Mouse (Mus musculus) embryo, embryonic 11 days (tissue): ENCODE measurements around the gene 1810065E05Rik.

Experiments
- DNase-seq: peaks from one replicate; pipeline ENCODE4 v3.0.0-alpha.2; 2015

Gene 1810065E05Rik

DNA sequence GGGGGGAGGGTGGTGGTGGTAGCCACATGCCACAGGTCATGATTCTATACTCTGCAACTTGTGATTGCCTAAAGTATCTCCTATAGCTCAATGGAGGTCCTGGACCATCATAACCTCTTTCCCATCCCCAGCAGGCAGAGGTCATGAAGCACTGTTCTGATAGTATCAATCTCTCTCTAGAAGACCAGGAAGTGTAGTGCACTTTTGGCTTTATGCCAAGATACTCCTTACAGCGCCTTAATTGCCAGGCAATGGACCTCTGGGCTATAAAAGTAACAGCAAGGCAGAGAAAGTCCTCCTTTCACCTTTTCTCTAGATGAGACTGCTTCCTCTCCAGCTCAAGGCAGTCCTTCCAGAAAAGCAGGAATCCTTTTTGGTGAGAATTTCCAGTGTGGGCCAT is at the start of gene 1810065E05Rik:
Gene 1810065E05Rik (plus strand): TSS at position 297 of the 400 bp plus-strand sequence.
- no peak for DNase-seq

DNA sequence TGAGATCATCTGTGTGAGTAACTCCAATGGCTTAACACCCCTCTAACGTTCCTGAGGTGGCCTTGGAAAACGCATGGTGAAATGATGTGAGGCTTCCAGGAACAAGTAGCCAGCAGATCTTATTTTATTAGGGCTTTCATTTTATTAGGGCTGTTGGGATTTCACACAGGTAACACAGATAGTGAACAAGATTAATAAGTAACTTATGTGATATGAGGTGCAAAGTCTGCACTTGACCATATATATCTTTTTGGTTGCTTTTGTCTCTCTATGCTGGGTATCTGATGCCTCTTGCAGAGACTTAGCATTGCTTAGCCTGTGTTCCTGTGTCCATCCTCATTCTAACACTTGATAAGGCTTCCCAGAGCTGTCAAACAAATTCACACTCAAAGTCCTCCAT is 43.6 kb upstream of the 1810065E05Rik start:
- DNase-seq, result no peak

- DNase-seq, result no peak
Observed at GRCm38 (mm10) chr11:58377686-58378085, 43.2 kb upstream of the 1810065E05Rik start.

- DNase-seq, result no peak
Observed at GRCm38 (mm10) chr11:58378763-58379278, 42.1 kb upstream of the 1810065E05Rik start, which contains the start of gene Lypd8. Gene Lypd8, plus strand, starts transcription at chr11:58379043.

DNA sequence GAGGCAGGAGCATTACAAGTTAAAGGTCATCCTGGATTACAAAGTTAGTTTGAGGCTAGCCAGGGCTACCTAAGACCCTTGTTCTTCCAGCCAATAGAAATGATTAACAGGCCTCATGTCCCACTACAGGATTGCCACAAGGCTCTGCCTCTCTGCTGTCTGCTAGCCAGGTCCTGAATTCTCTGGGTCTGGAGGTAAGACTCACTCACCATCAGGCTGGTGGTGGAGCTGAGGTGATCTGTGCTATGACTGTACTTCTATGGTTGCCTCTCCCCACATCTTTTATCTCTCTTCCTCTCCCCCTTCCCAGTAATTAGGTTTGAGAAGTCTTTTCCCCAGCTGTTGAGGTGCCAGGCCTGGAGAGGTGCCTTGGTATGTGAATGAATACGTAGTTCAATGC is 41.4 kb upstream of the 1810065E05Rik start:
- no peak for DNase-seq

- DNase-seq, result no peak
Observed at GRCm38 (mm10) chr11:58382471-58382870, 38.4 kb upstream of the 1810065E05Rik start.

- no peak for DNase-seq
Observed at GRCm38 (mm10) chr11:58399985-58400645, 20.8 kb upstream of the 1810065E05Rik start.

GRCm38 (mm10) chr11:58400655-58401054 is 20.3 kb upstream of the 1810065E05Rik start:
- DNase-seq, result no peak

DNA sequence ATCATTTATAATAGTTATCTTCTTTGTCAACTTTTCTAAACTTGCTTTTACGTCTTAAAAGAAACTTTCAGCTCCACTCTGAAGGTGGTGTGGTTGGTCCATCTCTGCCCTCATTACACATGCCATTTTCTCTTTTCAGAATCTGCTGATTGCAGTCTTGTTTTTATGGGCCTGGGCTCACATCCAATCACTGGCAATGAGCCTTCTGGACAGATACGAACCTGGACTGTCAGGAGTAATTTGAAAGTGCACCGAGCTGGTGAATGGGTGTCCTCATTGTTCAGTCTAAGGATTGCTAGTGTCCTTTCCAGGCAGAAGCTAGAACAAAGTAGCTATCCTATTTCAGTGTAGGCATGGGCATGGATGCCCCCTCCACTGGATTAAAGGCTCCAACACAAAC is 12.8 kb upstream of the 1810065E05Rik start:
- DNase-seq, result no peak

GRCm38 (mm10) chr11:58418336-58418735 is 2.6 kb upstream of the 1810065E05Rik start:
- no peak for DNase-seq

- DNase-seq, result no peak
Observed at GRCm38 (mm10) chr11:58432259-58432658, 11.3 kb downstream of the 1810065E05Rik start, which contains the start of gene Gm12253. Gene Gm12253, plus strand, starts transcription at chr11:58432559.

GRCm38 (mm10) chr11:58437866-58438265 is 17.0 kb downstream of the 1810065E05Rik start:
- DNase-seq, result peak; percentile 14

DNA sequence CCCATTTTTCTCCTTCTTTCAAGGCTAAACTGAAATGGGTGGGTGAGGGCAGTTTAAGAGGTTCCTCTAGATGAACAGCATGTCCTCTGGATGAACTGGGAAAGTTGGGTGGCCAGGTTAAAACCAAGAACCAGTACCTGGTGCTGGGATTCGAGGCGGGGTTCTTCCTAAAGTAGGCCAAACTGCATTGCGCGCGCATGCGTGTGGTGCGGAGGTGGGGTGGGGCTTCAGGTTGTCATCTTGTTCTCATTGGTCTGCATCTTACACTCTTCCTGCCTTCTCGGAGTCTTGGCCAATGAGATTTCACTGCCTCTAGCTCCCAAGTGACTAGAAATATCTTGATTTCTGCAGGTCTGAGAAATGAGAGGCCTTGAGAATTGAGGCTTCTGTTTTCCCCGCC is 31.8 kb downstream of the 1810065E05Rik start, which contains the start of gene Lypd9:
Gene Lypd9 (minus strand): TSS at position 165 of the 400 bp plus-strand sequence.
- no peak for DNase-seq

GRCm38 (mm10) chr11:58453592-58453991 is 32.7 kb downstream of the 1810065E05Rik start:
- DNase-seq, result peak; percentile 46

DNA sequence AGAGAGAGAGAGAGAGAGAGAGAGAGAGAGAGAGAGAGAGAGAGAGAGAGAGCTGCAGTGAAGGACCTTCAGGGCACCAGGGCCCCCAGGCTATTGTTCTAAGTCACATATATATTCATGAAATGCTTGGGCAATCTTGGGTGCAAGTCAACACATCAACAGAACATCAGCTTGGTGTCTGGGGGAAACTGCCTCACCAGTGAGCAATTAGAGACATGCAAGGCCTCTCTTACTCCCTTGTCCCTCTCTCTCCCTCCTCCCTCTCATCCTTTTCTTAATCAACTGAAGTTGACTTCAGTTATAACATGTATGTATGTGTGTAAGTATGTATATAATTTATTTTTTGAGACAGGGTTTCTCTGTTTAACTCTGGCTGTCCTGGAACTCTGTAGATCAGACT is 41.3 kb downstream of the 1810065E05Rik start, which contains the start of gene Olfr30:
Gene Olfr30 (minus strand): TSS at position 101 of the 400 bp plus-strand sequence.
- no peak for DNase-seq
